Mouse (Mus musculus): ENCODE data around the gene Gnb1l. TPM values are rescaled to one million over a fixed set of nuclear protein-coding genes. Genes with fewer than 3 reads are reported as not detected.
A peak's percentile ranks its signal among the peaks of the same experiment; 100 is the strongest.
"Not testable (repeated sequence)": the region's sequence is repeated elsewhere in the genome, so short reads cannot be mapped to it uniquely, and the experiment has no call there.

The Gnb1l gene
- total RNA-seq, 2 experiments from 2014 or later: 6.0 to 6.5 TPM

DNA sequence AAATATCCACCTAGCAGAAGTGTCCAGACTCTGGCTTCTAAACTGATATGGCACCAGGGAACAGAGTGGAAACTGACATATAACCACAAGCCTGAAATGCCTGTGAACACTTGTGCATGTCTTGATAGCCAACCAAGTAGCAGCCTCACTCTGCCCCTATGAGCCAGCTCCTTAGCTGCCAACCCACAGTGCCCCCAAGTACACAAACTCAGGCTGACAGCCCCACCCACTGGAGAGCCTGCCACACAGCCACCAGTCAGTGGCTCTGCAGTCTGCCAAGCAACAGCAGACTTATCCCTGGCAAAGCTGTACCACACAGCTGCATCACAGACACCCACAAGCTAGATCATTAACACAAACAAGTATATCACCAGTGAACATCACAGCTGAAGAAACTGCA lies 19.6 kb downstream of the Gnb1l start:
- peak; percentile 48 for TF ChIP-seq CTCF (IDR thresholded peaks at IDR 0.05)
- H3K27ac ChIP-seq: no peak overlapping the region
- H3K4me3 ChIP-seq: no peak overlapping the region
- intact Hi-C loops (cut with DNase I): loop anchor here (1.0 kb wide), 1 partner anchor 75 kb away; no protein-coding TSS in a partner anchor
- DNase-seq (ENCODE audit: extremely low spot score in 1 of 2, low spot score in 2 of 2): peak; percentile 26 to 44

DNA sequence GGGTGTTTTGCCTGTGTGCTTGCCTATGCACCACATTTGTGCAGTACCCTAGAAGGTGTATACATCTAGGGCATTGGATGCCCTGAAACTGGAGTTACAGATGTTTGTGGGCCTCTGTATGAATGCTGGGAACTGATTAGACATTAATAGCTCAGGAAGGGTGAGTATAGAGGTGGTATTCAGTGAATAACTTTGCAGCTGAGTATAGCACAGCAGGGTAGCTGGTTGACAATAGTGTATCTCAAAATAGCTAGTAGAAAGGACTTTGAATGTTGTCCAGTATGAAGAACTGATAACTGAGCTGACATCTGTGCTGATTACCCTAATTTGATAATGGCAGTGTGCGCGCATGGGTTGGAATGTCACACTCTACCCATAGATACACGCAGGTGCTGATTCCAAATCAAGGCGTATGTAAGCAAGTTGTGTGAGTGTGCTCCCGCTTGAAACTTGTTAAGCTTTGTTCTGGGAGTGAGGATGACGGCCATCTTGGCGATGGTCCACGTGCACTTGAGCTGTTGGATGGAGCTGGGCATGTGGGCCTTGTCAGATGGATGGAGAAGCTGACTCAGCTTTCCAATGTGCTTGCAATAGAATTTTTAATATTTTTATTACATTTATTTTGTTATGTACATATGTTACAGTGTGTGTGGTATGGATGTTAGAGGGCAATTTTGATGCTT lies 25.2 kb downstream of the Gnb1l start:
- no peak for TF ChIP-seq CTCF (IDR thresholded peaks at IDR 0.05)
- Histone ChIP-seq H3K27ac (no peak overlapping the region), H3K4me3 (no peak overlapping the region)
- no peak for DNase-seq (ENCODE audit: extremely low spot score in 1 of 2, low spot score in 2 of 2)
- intact Hi-C loops (cut with DNase I): no loop called here

DNA sequence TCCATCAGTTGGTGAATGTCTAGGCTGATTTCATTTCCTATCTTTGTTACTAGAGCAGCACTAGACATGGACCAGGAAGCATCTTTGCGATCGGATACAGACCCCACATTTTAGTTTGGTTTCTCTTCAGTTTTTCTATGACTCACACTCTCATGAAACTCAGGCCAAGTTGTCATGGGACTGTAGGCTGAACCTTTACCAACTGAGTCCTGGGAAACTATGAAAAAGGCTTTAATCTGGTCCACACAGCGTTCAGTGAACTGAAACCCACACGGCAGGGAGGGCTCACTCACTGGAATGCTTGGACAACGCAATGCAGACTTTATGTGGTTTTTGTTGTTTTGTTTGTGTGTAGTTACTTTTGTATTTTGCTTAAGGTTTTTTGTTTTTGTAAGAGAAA lies 30.1 kb downstream of the Gnb1l start:
- no peak for TF ChIP-seq CTCF (IDR thresholded peaks at IDR 0.05)
- Histone ChIP-seq H3K27ac (no peak overlapping the region), H3K4me3 (no peak overlapping the region)
- intact Hi-C loops (cut with DNase I): no loop called here
- DNase-seq (ENCODE audit: extremely low spot score in 1 of 2, low spot score in 2 of 2): no peak

DNA sequence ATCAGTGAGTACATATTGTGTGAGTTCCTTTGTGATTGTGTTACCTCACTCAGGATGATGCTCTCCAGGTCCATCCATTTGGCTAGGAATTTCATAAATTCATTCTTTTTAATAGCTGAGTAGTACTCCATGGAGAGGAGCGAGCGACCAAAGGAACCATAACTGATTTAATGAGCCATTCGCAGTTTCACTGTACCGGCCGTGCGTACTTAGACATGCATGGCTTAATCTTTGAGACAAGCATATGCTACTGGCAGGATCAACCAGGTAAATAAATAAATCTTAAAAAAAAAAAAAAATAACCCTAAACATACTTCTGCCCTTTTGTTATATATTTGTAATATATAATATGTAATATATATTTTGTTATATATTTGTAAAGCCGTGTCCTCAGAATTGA lies 34.5 kb downstream of the Gnb1l start:
- H3K4me3 ChIP-seq; intact Hi-C loops (cut with DNase I); DNase-seq (ENCODE audit: extremely low spot score in 1 of 2, low spot score in 2 of 2); H3K27ac ChIP-seq: not testable (repeated sequence)

DNA sequence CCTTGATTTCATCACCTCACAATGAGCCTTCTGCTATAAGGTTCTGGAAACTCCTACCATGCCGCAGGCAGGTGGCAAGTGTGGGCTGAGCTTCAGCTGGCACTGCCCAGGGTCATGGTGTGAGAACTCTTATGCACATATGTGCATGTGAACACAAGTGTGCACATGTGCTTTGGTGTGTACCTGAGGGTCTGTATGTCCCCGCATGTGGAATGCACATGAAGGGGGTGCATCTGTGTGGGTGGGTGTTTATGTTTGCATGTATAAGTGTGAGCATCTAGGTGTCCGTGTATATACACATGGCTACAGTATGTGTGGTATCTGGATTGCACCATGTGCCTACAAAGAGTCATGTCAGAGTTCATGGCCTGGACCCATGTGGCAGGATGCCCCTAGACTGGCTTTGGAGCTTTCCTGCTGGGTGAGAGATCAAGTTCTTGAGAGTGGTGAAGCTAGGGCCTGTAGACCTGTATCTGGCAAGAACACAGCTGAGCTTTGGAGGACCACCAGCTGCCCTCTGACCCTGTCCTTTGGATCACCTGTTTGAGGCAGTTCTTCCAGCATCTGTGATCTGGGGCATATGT lies 39.0 kb downstream of the Gnb1l start:
- H3K27ac ChIP-seq: no peak overlapping the region
- no peak for DNase-seq (ENCODE audit: extremely low spot score in 1 of 2, low spot score in 2 of 2)
- H3K4me3 ChIP-seq: no peak overlapping the region
- TF ChIP-seq CTCF (IDR thresholded peaks at IDR 0.05): no peak
- intact Hi-C loops (cut with DNase I): no loop called here

DNA sequence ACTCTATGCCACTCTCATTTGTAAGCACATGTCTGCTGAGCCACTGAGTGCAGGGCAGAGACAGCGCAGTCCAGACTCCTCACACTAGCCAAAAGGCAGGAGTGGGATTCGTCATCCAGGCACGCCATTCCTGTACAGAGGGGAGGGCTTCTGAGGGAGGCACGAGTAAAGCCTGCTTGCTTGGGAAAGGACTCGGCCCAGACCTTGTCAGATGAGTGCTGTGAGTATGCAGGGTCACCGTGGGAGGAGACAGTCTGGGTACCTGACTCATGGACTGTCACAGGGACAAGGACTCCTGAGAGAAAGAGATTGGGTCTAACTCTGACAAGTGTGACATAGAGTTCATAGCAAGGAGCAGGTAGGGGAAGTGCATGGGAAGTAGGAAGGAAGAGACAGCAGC lies 40.8 kb downstream of the Gnb1l start:
- DNase-seq (ENCODE audit: extremely low spot score in 1 of 2, low spot score in 2 of 2): no peak
- H3K4me3 ChIP-seq: no peak overlapping the region
- intact Hi-C loops (cut with DNase I): no loop called here
- H3K27ac ChIP-seq: no peak overlapping the region
- no peak for TF ChIP-seq CTCF (IDR thresholded peaks at IDR 0.05)

DNA sequence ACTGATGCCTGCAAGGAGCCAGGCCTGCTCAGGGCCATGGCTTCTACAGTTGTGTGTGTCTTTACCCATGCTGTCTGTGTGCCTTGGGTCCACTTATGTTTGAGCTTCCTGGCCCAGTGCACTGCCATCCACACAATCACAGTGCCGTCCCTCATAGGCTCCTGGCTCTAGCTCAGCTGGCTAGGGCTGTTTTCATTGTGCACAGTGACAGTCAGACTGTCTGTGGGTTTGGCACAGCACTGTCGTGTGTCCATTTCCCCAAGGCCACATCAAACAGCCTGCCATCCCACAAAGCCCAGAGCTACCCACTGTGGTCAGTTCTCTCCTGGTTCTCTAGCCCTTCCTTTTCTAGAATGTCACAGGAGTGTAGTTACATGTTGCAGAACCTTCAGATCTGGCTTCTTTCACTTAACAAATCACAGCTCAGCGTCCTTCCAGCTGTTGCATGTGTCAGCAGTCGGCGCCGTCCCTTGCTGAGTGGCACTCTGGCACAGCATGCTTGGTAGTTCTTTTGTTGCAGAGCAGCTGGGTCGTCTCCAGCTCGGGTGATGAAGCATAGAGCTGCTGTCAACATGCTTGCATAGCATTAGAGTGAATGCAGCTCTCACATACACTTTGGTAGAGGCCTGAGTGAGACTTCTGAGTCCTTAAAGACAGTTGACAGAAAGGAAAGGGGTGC lies 44.8 kb downstream of the Gnb1l start:
- no peak for TF ChIP-seq CTCF (IDR thresholded peaks at IDR 0.05)
- H3K27ac ChIP-seq: no peak overlapping the region
- DNase-seq (ENCODE audit: extremely low spot score in 1 of 2, low spot score in 2 of 2): no peak
- intact Hi-C loops (cut with DNase I): no loop called here
- H3K4me3 ChIP-seq: no peak overlapping the region

DNA sequence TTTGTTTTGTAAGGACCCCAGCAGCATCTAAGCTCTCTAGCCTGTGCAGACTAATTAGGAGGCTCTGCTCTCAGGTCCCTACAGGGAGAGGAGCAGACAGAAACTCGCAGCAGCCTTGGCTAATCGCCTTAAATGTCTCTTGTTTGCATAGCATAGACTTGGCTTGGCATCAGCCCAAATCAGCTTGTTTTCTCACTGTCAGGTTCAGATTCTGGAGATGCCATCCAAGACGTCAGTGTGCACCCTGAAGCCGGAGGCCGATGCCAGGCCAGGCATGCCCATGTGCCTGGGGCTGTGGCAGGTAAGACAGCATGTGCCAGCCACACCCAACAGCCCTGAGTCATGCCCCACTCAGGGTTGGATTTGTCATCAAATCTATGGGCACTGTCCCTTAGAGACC lies 49.4 kb downstream of the Gnb1l start:
- no peak overlapping the region for H3K27ac ChIP-seq
- no peak for DNase-seq (ENCODE audit: extremely low spot score in 1 of 2, low spot score in 2 of 2)
- intact Hi-C loops (cut with DNase I): no loop called here
- TF ChIP-seq CTCF (IDR thresholded peaks at IDR 0.05): no peak
- no peak overlapping the region for H3K4me3 ChIP-seq

DNA sequence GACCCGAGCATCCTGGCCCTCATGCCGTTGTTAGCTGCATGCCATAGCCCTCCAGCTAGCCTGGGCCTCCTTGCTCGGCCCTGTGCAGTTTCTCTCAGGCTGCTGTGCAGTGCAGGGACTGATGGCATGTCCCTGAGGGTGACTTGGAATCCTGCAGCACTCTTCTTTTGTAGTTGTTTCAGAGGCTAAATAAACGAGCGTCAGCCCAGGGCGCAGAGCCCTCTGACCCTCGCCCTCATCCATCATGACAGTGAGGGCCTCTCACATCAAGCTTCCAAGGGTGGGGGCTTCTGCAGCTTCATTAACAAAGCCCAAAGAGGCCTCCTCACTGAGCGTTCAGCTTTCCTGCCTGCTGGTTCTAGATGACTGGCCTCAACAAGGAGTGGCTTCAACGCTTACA lies 53.1 kb downstream of the Gnb1l start:
- H3K4me3 ChIP-seq: no peak overlapping the region
- H3K27ac ChIP-seq: no peak overlapping the region
- DNase-seq (ENCODE audit: extremely low spot score in 1 of 2, low spot score in 2 of 2): no peak
- no peak for TF ChIP-seq CTCF (IDR thresholded peaks at IDR 0.05)
- intact Hi-C loops (cut with DNase I): no loop called here

DNA sequence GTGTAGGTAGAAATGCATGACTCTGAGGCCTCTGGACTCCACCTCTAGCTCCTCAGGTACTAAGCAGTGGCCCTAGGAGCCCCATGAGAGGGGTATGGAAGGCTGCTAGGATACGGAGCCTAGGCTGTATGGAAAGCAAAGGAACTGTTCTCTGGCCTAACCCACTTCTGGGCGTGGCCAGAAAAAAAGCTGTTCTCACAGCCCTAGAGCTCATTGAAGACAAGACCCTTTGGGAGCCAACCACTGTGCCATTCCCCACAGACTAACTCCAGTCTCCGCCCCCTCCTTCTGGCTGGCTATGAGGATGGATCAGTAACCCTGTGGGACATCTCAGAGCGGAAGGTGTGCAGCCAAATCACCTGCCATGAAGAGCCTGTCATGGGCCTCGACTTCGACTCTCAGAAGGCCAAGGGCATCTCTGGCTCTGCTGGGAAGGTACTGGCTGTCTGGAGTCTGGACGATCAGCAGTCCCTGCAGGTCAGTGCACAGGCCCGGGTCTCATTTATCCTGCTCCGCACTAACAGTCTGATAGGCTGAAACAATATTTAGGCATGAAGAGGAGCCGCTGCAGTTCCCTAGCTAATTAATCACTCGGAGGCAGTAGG lies 53.7 kb downstream of the Gnb1l start:
- Histone ChIP-seq H3K4me3 (no peak overlapping the region), H3K27ac (no peak overlapping the region)
- no peak for DNase-seq (ENCODE audit: extremely low spot score in 1 of 2, low spot score in 2 of 2)
- no peak for TF ChIP-seq CTCF (IDR thresholded peaks at IDR 0.05)
- intact Hi-C loops (cut with DNase I): no loop called here

DNA sequence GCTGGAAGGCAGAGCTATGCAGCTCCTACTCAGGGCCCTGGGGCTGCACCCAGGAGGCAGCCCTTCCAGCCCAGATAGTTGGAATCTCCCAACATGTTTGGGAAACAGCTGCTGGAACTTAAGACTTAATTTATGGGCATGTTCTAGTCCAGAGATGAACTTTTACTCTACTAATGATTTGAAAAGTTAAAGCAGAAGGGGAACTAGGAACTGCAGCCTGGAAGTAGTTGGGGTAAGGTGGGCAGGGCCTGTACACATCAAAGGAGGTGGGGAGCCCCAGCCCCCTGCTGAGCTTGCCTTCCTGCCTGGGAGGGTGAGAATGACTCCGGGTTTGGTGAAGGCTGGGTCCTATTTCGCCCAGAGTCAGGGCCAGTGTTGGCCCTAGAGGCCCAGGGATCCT lies 56.2 kb downstream of the Gnb1l start:
- Histone ChIP-seq H3K4me3 (no peak overlapping the region), H3K27ac (no peak overlapping the region)
- intact Hi-C loops (cut with DNase I): no loop called here
- no peak for DNase-seq (ENCODE audit: extremely low spot score in 1 of 2, low spot score in 2 of 2)
- TF ChIP-seq CTCF (IDR thresholded peaks at IDR 0.05): no peak

DNA sequence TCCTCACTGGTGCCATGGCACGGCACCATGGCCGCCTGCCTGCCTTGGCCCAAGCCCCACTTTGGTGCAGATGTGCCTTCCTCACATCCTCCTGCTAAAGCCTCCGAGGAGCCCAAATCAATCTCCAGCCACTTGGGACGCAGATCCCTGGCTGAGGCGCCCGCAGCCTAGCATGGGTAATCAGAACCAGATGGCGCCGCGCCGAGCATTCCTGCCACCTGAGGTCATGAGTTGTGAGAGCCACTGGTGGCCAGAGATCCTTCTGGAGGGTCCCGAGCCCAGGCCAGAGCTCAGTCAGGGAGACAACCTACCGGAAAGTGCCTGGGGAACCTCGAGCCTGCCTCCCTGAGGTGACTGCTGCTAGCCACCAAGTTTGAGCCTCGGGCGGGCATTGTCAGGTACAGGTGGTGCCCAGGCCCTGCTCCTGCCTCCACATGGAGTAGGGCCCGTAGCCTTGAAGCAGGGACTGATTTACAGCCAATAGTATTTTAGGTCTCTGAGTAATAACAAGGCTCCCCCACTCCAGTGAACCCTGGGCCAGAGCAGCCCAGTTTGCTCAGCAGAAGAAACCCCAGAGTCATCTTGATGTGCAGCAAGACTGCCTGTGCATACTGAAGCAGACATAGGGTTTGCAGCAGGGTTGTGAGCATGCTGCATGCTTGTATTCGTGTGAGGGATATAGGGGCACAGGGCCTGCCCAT lies 56.9 kb downstream of the Gnb1l start:
- no peak overlapping the region for H3K27ac ChIP-seq
- H3K4me3 ChIP-seq: no peak overlapping the region
- intact Hi-C loops (cut with DNase I): no loop called here
- TF ChIP-seq CTCF (IDR thresholded peaks at IDR 0.05): no peak
- DNase-seq (ENCODE audit: extremely low spot score in 1 of 2, low spot score in 2 of 2): no peak
